Mouse (Mus musculus): ENCODE measurements around the gene Chadl.

DNA sequence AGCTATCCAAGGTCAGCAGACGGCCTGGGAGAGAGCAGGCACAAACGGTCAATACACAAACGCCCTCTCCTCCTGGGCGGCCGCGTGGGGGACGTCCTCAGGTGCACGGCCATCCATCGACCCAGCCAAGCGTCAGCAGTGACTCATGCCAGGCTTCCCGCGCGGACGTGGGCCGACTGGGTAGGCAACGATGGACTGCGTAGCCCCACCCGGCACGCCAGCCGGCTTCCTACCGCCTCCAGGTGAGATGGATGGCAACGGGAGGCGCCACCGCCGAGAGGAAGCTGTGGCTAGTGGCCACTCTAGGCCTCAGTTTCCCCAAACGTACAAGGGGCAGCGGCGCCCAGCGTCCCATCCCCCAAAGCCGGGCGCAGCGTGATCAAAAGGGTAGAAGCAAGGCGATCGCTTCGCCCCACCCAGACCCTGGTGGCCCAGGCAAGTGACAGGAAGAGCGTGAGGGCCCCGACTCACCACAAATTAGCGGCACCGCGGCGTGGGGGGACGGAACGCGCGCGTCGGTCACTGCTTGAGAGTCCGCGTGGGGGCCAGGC, 32.2 kb upstream of the Chadl start:
- TF ChIP-seq POLR2AphosphoS2 (IDR thresholded peaks at IDR 0.05; ENCODE audit: insufficient read length, low read depth) (no peak), MAX (IDR thresholded peaks at IDR 0.05; ENCODE audit: low read depth) (no peak), POLR2A (IDR thresholded peaks at IDR 0.05; ENCODE audit: insufficient read length, low read depth) (peak; percentile 22), MYOG (IDR thresholded peaks at IDR 0.05; ENCODE audit: control insufficient read depth in 1 of 3, insufficient read depth in 1 of 3, insufficient read length in 2 of 3, low read depth in 2 of 3) (peak in 1 of 3 experiments; percentile 29), TCF12 (IDR thresholded peaks at IDR 0.05; ENCODE audit: insufficient read depth, poor library complexity, severe bottlenecking) (no peak), MYOD1 (IDR thresholded peaks at IDR 0.05; ENCODE audit: control insufficient read depth in 1 of 3, insufficient read length in 2 of 3, low read depth in 2 of 3) (peak in 1 of 3 experiments; percentile 36), E2F4 (IDR thresholded peaks at IDR 0.05; ENCODE audit: insufficient read depth) (no peak)
